Mouse (Mus musculus) inflammation-experienced regulatory T-cells (primary cell): ENCODE measurements around the gene Nuak2. TPM values are rescaled to one million over a fixed set of nuclear protein-coding genes. Genes with fewer than 3 reads are reported as not detected.

Experiments
- polyA plus RNA-seq, 2 experiments: library from polyadenylated mRNA; unstranded; fragments of 100-300 nt; shearing (Covaris generic); gene quantifications; one replicate each; pipeline ENCODE4 v1.2.1; 2017

Gene Nuak2
- 1 to 10 TPM; 5.4 to 6.3 TPM for polyA plus RNA-seq

DNA sequence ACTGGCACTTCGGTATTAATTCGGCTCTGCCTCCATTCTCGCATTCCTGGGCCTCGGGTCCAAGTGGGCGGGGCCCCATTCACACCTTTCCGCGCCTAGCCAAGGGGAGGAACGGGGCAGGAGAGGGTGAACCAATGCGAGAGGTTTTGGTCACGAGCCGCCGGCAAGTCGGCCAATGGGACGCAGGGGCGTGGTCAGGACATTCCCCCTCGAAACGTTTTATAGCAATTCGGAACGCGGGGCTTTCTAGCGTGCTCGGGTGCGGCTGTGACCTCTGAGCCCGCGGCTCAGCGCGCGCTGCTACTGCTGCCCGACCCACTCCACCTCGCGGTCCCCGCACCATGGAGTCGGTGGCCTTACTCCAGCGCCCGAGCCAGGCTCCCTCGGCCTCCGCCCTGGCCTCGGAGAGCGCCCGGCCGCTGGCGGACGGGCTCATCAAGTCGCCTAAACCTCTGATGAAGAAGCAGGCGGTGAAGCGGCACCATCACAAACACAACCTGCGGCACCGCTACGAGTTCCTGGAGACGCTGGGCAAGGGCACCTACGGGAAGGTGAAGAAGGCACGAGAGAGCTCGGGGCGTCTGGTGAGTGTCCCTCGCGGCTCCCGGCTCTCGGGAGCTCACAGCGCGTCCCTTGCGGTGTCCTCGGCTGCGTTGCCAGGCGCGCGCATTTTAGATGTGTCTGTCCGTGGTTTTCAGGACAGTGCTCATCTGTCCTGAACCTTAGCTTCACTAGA is at the start of gene Nuak2:
Nuak2 (plus strand) TSS at position 238 of the 736 bp plus-strand sequence.

DNA sequence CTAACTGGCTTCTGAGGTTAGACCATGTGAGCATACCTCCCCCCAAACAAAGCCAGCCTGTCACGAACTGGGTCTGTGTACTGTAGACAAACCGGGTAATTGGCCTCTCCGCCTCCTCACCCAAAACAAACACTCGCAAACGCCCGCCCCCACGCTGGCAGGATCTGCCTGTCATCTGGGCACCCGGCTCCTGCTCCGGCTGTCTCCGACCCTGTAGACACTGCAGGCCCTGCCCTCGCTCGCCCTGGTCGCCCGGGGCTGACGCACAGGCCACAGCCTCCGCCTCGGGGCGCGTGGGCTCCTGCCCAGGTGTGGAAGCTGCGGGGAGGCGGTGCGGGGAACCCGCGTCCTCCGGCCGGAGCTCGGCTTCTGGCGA is 17.5 kb upstream of the Nuak2 start, which contains the start of gene Klhdc8a:
Klhdc8a (plus strand) TSS at position 202 of the 376 bp plus-strand sequence.

Other genes starting within 250 kb of the Nuak2 start
- gene Mfsd4a, start 248.1 kb upstream of the Nuak2 start, polyA plus RNA-seq = 10 to 100 TPM; 58.3 to 60.8 TPM
- under 1 TPM in 1 of 2 experiments, not detected in 1; 0.88 TPM for gene Cdk18, start 176.4 kb upstream of the Nuak2 start, polyA plus RNA-seq
- gene Lemd1, start 124.7 kb upstream of the Nuak2 start, polyA plus RNA-seq = under 1 TPM in 1 of 2 experiments, not detected in 1; 0.44 TPM
- under 1 TPM in 1 of 2 experiments, not detected in 1; 0.02 TPM for gene AC124108.1, start 124.7 kb upstream of the Nuak2 start, polyA plus RNA-seq
- gene Gm10188, start 86.4 kb upstream of the Nuak2 start, polyA plus RNA-seq = not detected
- under 1 TPM in 1 of 2 experiments, not detected in 1; 0.05 TPM for gene Klhdc8a, start 17.5 kb upstream of the Nuak2 start, polyA plus RNA-seq
- 1 to 10 TPM in 1 of 2 experiments, under 1 TPM in 1; 0.34 to 3.9 TPM for gene Tmcc2, start 75.2 kb downstream of the Nuak2 start, polyA plus RNA-seq
- gene Dstyk, start 101.4 kb downstream of the Nuak2 start, polyA plus RNA-seq = 1 to 10 TPM; 6.2 to 7.2 TPM
- 10 to 100 TPM; 56.8 to 79.8 TPM for gene Rbbp5, start 161.2 kb downstream of the Nuak2 start, polyA plus RNA-seq
- 10 to 100 TPM in 1 of 2 experiments, 1 to 10 TPM in 1; 7.8 to 11.3 TPM for gene Tmem81, start 190.1 kb downstream of the Nuak2 start, polyA plus RNA-seq
- 1 to 10 TPM in 1 of 2 experiments, under 1 TPM in 1; 0.08 to 1.1 TPM for gene Cntn2, start 227.1 kb downstream of the Nuak2 start, polyA plus RNA-seq